Mouse (Mus musculus): Measurements from ENCODE around the gene Herc6. TPM values are rescaled to one million over a fixed set of nuclear protein-coding genes. Genes with fewer than 3 reads are reported as not detected.

Gene Herc6
- total and polyA plus RNA-seq, 3 experiments: 2.4 to 5.1 TPM; not detected in 1

DNA sequence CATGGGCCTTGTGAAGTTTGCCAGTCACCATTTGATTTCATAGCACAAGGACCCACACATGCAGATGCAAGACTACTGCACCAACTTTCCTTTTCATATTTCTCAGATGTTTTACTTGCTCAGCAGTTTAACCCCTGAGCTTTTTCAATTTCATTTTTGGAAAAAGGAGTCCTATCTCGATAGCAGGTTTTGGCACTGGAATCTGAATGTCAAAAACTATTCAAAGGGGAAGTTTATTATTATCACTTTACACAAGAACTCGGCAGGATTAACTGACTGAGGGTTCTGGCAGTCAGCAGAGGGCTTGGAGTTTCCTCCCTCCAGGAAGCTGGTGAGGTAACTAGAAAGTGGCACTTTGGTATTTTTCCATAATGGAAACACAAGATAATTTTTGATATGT is 47.4 kb upstream of the Herc6 start:
- Histone ChIP-seq H3K27ac (ENCODE audit: control insufficient read depth, low read depth, low read length) (no peak overlapping the region), H3K4me1 (ENCODE audit: control insufficient read depth in 1 of 2, insufficient read depth in 2 of 2, low read length in 2 of 2) (peaks cover 7 to 14% of the 10 kb centered on the region in 2 experiments), H3K36me3 (ENCODE audit: control insufficient read depth in 1 of 2, insufficient read depth in 2 of 2, low read length in 2 of 2) (peaks cover 0 to 21% of the 10 kb centered on the region in 2 experiments; a peak in 2 of 4 replicates), H3K9me3 (replicated peaks; ENCODE audit: insufficient read depth, low read length) (no peaks in the 10 kb centered on the region), H3K9ac (ENCODE audit: control insufficient read depth, low read depth, low read length, poor library complexity, severe bottlenecking) (peak overlapping the region; percentile 66), H3K79me2 (ENCODE audit: control insufficient read depth, insufficient read depth, low read length, poor library complexity) (no peaks in the 10 kb centered on the region), H3K27me3 (ENCODE audit: control insufficient read depth in 1 of 2, insufficient read depth in 2 of 2, low read length in 2 of 2) (no peaks in the 10 kb centered on the region), H3K4me3 (ENCODE audit: control insufficient read depth in 1 of 2, insufficient read depth in 1 of 2, low read depth in 2 of 2, low read length in 2 of 2) (peak overlapping the region; percentile 72 to 80)
- peak; percentile 58 for DNase-seq (ENCODE audit: low read depth, low spot score)
- TF ChIP-seq NELFE (IDR thresholded peaks at IDR 0.05; ENCODE audit: low read depth, low read length): no peak
- TF ChIP-seq ETS1 (IDR thresholded peaks at IDR 0.05; ENCODE audit: low read depth, low read length): peak; percentile 68
- TF ChIP-seq TCF12 (IDR thresholded peaks at IDR 0.05; ENCODE audit: low read depth, low read length): 0 out of 2 replicates have a peak, but pooled peaks have one; percentile 22
- no peak for TF ChIP-seq SMC3 (IDR thresholded peaks at IDR 0.05; ENCODE audit: low read depth, low read length)
- TF ChIP-seq MAX (IDR thresholded peaks at IDR 0.05; ENCODE audit: low read length): no peak
- no peak for TF ChIP-seq ZMIZ1 (IDR thresholded peaks at IDR 0.05; ENCODE audit: low read depth, low read length)
- no peak for TF ChIP-seq NRF1 (IDR thresholded peaks at IDR 0.05; ENCODE audit: insufficient read depth, low read depth, low read length, poor library complexity, severe bottlenecking)
- TF ChIP-seq POLR2AphosphoS2 (IDR thresholded peaks at IDR 0.05; ENCODE audit: low read length): no peak
- peak; percentile 64; the same call in 1 of the 2 replicates for TF ChIP-seq SIN3A (IDR thresholded peaks at IDR 0.05; ENCODE audit: low read length)
- TF ChIP-seq USF2 (IDR thresholded peaks at IDR 0.05; ENCODE audit: borderline replicate concordance in 1 of 2, insufficient read depth in 1 of 2, low read depth in 1 of 2, low read length in 2 of 2): no peak
- TF ChIP-seq GATA1 (IDR thresholded peaks at IDR 0.05; ENCODE audit: low read depth, low read length): peak; percentile 25; the same call in 1 of the 2 replicates
- 0 out of 2 replicates have a peak, but pooled peaks have one; percentile 50 for TF ChIP-seq RCOR1 (IDR thresholded peaks at IDR 0.05; ENCODE audit: low read depth, low read length)
- TF ChIP-seq ZC3H11A (IDR thresholded peaks at IDR 0.05; ENCODE audit: low read depth, low read length): no peak
- TF ChIP-seq EP300 (IDR thresholded peaks at IDR 0.05; ENCODE audit: low read depth in 1 of 2, low read length in 2 of 2): peak; percentile 68 to 74; a peak in 3 of 4 replicates
- peak; percentile 77 for TF ChIP-seq MAFK (IDR thresholded peaks at IDR 0.05; ENCODE audit: borderline replicate concordance, low read depth, low read length)
- no peak for TF ChIP-seq MYB (IDR thresholded peaks at IDR 0.05; ENCODE audit: low read depth, low read length)
- no peak for TF ChIP-seq JUND (IDR thresholded peaks at IDR 0.05; ENCODE audit: low read depth, low read length)
- TF ChIP-seq ZNF384 (IDR thresholded peaks at IDR 0.05; ENCODE audit: low read depth, low read length): no peak
- TF ChIP-seq BHLHE40 (IDR thresholded peaks at IDR 0.05; ENCODE audit: borderline replicate concordance, low read depth, low read length): no peak

DNA sequence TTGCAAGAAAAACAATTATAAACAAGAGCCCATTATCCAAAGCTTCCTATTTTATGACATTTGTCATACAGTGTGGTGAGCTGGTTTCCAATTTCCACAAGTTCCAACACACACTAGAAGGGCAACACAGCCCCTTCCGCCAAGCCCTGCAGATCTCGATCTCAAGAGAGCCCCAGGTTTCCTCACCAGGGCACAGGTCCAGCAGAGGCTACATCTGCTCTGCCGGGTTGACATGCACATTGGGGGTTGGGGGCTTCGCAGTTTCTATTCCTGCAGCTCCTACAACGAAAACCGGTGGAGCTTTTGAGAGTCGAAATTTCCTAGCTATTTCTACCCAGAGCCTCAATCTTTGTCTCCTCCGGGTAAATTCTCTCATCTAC is 46.6 kb upstream of the Herc6 start:
- Histone ChIP-seq H3K4me1 (ENCODE audit: control insufficient read depth in 1 of 2, insufficient read depth in 2 of 2, low read length in 2 of 2) (peaks cover 7 to 14% of the 10 kb centered on the region in 2 experiments), H3K4me3 (ENCODE audit: control insufficient read depth in 1 of 2, insufficient read depth in 1 of 2, low read depth in 2 of 2, low read length in 2 of 2) (peak overlapping the region; percentile 72 to 80), H3K27me3 (ENCODE audit: control insufficient read depth in 1 of 2, insufficient read depth in 2 of 2, low read length in 2 of 2) (no peaks in the 10 kb centered on the region), H3K9me3 (replicated peaks; ENCODE audit: insufficient read depth, low read length) (no peaks in the 10 kb centered on the region), H3K9ac (ENCODE audit: control insufficient read depth, low read depth, low read length, poor library complexity, severe bottlenecking) (peak overlapping the region; percentile 66), H3K79me2 (ENCODE audit: control insufficient read depth, insufficient read depth, low read length, poor library complexity) (no peaks in the 10 kb centered on the region), H3K27ac (ENCODE audit: control insufficient read depth, low read depth, low read length) (peak overlapping the region; percentile 19; the same call in 1 of the 2 replicates), H3K36me3 (ENCODE audit: control insufficient read depth in 1 of 2, insufficient read depth in 2 of 2, low read length in 2 of 2) (peaks cover 0 to 21% of the 10 kb centered on the region in 2 experiments; a peak in 2 of 4 replicates)
- DNase-seq (ENCODE audit: low read depth, low spot score): peak; percentile 42
- TF ChIP-seq E2F4 (IDR thresholded peaks at IDR 0.05; ENCODE audit: borderline replicate concordance, low read depth, low read length) (no peak), ETS1 (IDR thresholded peaks at IDR 0.05; ENCODE audit: low read depth, low read length) (0 out of 2 replicates have a peak, but pooled peaks have one; percentile 5)

Data from MEL (cell line).